Mouse (Mus musculus) adrenal gland, postnatal 36 days (tissue): ENCODE measurements at regions not wholly inside any gene's neighbourhood (a gene's known extent, or its start where the extent isn't known, plus 50 kb on each side); places are given as distances from the start of the nearest gene placed in this dataset.

Source experiments
- DNase-seq, 2 experiments: peaks; one replicate each; pipeline ENCODE4 v3.0.0; 2021; ENCODE audit warnings: mixed read lengths in 1 of 2

GRCm38 (mm10) chr3:107387314-107388087 is 54.0 kb upstream of the Rbm15 start:
- DNase-seq = no peak

GRCm38 (mm10) chr3:107386432-107386831 is 53.0 kb upstream of the Rbm15 start:
- DNase-seq = peak in 1 of 2 experiments; percentile 3
